Mouse (Mus musculus) kidney, embryonic 16.5 days (tissue): ENCODE data around the gene Rpp25l. TPM values are rescaled to one million over a fixed set of nuclear protein-coding genes. Genes with fewer than 3 reads are reported as not detected.
A peak's percentile ranks its signal among the peaks of the same experiment; 100 is the strongest.

Experiments
- ATAC-seq: fragments of 200-750 bp; cut with Nextera tagmentation; 2 replicates; pipeline ENCODE4 v1.8.0; 2017; ENCODE audit warnings: moderate TSS enrichment; ENCODE audit not compliant: low FRiP score, low TSS enrichment
- H3K27ac ChIP-seq: fragments of 300-500 bp; sonication (generic); 2 replicates; pipeline ENCODE4 v1.5.1; 2014; ENCODE audit warnings: low read length
- H3K27me3 ChIP-seq: fragments of 300-500 bp; sonication (generic); 2 replicates; pipeline ENCODE4 v1.6.1; 2014; ENCODE audit warnings: low read length, control low read depth, mixed read lengths; ENCODE audit not compliant: insufficient read depth
- H3K36me3 ChIP-seq: fragments of 300-500 bp; sonication (generic); 2 replicates; pipeline ENCODE4 v1.6.1; 2014; ENCODE audit warnings: low read length, control low read depth, mixed read lengths; ENCODE audit not compliant: insufficient read depth
- H3K4me1 ChIP-seq: fragments of 300-500 bp; sonication (generic); 2 replicates; pipeline ENCODE4 v1.6.1; 2014; ENCODE audit warnings: low read length, control low read depth, mixed read lengths; ENCODE audit not compliant: insufficient read depth
- H3K4me2 ChIP-seq: fragments of 300-500 bp; sonication (generic); replicated peaks from 2 replicates; pipeline ENCODE4 v1.6.1; 2014; ENCODE audit warnings: low read depth, low read length
- H3K4me3 ChIP-seq: fragments of 300-500 bp; sonication (generic); 2 replicates; pipeline ENCODE4 v1.5.1; 2014; ENCODE audit warnings: mild to moderate bottlenecking, low read length
- H3K9ac ChIP-seq: fragments of 300-500 bp; sonication (generic); replicated peaks from 2 replicates; pipeline ENCODE4 v1.6.1; 2014; ENCODE audit warnings: low read length
- H3K9me3 ChIP-seq: fragments of 300-500 bp; sonication (generic); 2 replicates; pipeline ENCODE4 v1.6.1; 2016; ENCODE audit warnings: low read length, control low read depth
- WGBS: fragments of 180-500 bp; shearing (Covaris S2); extraction: QIAGEN DNeasy Blood & Tissue Kit; methylation state at CpG from one replicate; pipeline ENCODE4 v1.1.7; 2014; 5-methylcytosine and 5-hydroxymethylcytosine counted together
- polyA plus RNA-seq: library from polyadenylated mRNA; unstranded; fragments of >200 nt; fragmentation: Nextera tagmentation; extraction: Ambion mirVana; gene quantifications from 2 replicates; pipeline ENCODE4 v1.2.1, GENCODE M21; 2015

Rpp25l gene
- polyA plus RNA-seq, 1 experiment from 2014 or later = 84.9 TPM

DNA sequence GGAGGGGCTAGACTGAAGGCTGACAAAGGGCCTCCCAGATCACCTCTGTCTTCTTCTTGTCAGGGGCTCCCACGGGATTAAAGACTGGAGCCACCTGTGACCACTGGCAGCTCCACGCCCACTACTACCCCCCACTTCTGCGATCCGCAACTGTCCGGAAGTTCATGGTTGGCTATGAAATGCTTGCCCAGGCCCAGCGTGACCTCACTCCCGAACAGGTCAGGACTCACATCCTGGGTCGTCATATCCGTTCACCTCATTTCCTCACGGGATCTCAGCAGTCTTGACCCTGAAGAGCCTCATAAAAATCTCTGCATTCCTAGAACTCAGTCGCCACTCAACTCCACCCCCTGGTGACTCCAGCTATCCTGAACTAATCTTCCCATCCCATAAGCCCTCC is 44.7 kb upstream of the Rpp25l start:
- Histone ChIP-seq H3K9me3 (no peaks in the 10 kb centered on the region), H3K4me2 (no peak overlapping the region), H3K4me3 (no peak overlapping the region), H3K4me1 (peaks cover 49% of the 10 kb centered on the region), H3K27ac (no peak overlapping the region), H3K27me3 (no peaks in the 10 kb centered on the region), H3K36me3 (no peaks in the 10 kb centered on the region), H3K9ac (no peak overlapping the region)
- WGBS = 36% methylated on average over 11 of the region's 11 CpGs
- ATAC-seq = no peak

DNA sequence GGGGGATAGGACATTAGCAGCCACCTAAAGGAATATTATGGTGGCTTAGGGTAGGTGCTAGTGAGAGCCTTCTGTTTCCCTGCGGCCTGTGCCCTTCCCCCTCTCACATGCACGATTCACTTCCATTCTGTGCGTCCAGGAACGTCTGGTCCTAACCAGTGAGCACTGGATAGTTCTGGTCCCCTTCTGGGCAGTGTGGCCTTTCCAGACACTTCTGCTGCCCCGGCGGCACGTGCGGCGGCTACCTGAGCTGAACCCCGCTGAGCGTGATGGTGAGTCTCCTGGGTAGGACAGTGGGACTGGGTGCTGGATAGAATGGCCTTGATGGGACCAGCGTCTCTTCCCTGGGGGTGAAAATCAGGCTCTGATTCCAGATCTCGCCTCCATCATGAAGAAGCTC is 44.0 kb upstream of the Rpp25l start:
- H3K4me2 ChIP-seq = no peak overlapping the region
- ATAC-seq = no peak
- peaks cover 43% of the 10 kb centered on the region for H3K4me1 ChIP-seq
- H3K27ac ChIP-seq = no peak overlapping the region
- 90% methylated on average over 13 of the region's 13 CpGs for WGBS
- no peak overlapping the region for H3K9ac ChIP-seq
- no peaks in the 10 kb centered on the region for H3K9me3 ChIP-seq
- H3K4me3 ChIP-seq = no peak overlapping the region
- H3K36me3 ChIP-seq = no peaks in the 10 kb centered on the region
- H3K27me3 ChIP-seq = no peaks in the 10 kb centered on the region

DNA sequence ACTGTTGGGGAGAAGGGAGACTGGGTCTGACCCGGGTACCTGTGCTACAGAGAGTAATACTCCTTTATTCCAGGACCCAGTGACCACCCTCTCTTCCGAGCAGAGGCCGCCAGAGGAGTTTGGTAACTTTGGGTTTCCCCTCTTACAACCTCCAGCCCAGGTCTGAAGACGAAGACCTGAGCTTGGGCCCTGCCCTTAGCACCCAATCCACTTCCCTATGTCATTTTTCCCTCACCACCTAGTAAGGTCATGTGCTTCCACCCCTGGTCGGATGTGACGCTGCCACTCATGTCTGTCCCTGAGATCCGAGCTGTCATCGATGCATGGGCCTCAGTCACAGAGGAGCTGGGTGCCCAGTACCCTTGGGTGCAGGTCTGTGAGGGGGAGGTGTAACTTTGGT is 43.1 kb upstream of the Rpp25l start:
- H3K4me2 ChIP-seq = peak overlapping the region; percentile 84
- H3K4me3 ChIP-seq = peak overlapping the region; percentile 62
- ATAC-seq = no peak
- H3K4me1 ChIP-seq = peaks cover 35% of the 10 kb centered on the region
- no peaks in the 10 kb centered on the region for H3K36me3 ChIP-seq
- H3K27me3 ChIP-seq = no peaks in the 10 kb centered on the region
- H3K9ac ChIP-seq = peak overlapping the region; percentile 82
- 76% methylated on average over 8 of the region's 8 CpGs for WGBS
- no peak overlapping the region for H3K27ac ChIP-seq
- no peaks in the 10 kb centered on the region for H3K9me3 ChIP-seq

DNA sequence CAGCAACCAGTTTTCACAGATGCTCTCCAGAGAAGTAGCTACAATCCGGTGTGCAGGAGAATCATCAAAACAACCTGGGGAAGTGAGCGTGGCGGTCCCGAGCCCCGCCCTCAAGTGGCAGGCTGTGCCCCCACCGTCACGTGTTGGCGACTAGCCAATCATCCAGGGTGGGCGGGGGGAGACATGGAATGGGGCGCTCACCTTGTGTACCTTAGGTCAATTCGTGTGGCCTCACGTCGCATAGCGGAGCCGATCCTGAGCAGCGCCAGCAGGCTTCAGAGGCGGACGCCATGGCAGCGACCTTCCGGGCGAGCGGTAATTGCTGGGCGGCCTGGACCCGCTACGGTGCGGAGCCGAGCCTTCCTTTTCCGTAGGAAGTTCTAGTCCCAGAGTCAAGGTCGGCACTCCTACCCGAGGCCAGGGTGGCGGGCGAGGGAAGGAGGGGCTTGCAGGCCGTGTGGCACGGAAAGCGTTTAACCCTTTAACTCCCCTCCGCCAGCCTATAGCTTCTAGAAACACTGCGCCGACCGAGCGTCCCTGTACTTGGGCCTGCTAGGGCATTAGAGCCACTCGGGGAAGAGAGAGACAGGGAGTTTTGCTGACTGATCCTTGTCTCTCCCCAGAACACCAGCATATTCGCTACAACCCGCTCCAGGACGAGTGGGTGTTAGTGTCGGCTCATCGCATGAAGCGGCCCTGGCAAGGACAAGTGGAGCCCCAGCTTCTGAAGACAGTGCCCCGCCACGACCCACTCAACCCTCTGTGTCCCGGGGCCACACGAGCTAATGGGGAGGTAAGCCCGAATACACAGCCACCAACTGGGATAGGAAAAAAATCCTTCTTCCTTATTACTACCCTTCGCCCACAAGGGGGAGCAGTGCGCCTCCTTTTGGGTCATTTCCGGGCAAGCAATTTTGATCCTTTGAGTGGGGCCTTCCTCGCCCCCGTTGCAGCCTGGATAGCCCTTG is 42.3 kb upstream of the Rpp25l start, which contains the start of gene Sigmar1:
TSS of gene Sigmar1 (minus strand) at position 820 of the 968 bp plus-strand sequence.
- H3K9me3 ChIP-seq = no peaks in the 10 kb centered on the region
- H3K36me3 ChIP-seq = no peaks in the 10 kb centered on the region
- WGBS = under 1% methylated on average over 57 of the region's 57 CpGs
- no peaks in the 10 kb centered on the region for H3K27me3 ChIP-seq
- peak within 1 kb of the TSS; percentile 82 for H3K9ac ChIP-seq
- ATAC-seq = peak; percentile 69
- peaks cover 27% of the 10 kb centered on the region for H3K4me1 ChIP-seq
- peak within 1 kb of the TSS; percentile 62 for H3K4me3 ChIP-seq
- H3K27ac ChIP-seq = peak within 1 kb of the TSS; percentile 89
- peak within 1 kb of the TSS; percentile 84 for H3K4me2 ChIP-seq

DNA sequence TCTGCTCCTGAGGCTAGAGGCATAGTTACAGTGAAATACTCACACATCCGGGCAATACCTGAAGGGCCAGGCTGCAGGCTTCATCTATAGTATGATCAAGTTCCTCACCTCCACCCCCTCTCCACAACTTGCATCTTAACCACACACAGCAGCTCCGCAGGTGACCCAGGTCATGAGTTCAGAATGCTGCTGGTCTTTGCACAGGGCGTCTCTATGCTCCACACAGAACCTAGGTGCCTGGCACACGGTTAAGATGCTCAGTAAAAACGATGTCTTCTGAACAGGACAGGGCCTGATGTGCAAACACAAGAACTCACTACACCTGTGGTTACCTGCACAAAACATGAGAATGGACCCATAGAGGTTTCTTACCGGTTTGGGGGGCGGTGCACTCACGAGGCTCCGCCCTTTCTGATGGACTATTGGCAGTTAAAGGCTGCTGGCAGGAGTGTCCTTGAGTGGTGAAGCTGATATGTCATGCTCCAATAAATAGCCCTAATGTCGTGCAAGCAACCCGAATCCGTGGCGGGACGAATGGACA is 41.5 kb upstream of the Rpp25l start, which contains the start of gene Galt:
TSS of gene Galt (plus strand) at position 432 of the 541 bp plus-strand sequence.
- Histone ChIP-seq H3K27ac (peak within 1 kb of the TSS; percentile 89), H3K4me2 (peak within 1 kb of the TSS; percentile 84), H3K9ac (peak within 1 kb of the TSS; percentile 82), H3K27me3 (no peaks in the 10 kb centered on the region), H3K4me1 (peaks cover 22% of the 10 kb centered on the region), H3K36me3 (no peaks in the 10 kb centered on the region), H3K4me3 (peak within 1 kb of the TSS; percentile 62), H3K9me3 (no peaks in the 10 kb centered on the region)
- peak; percentile 58 for ATAC-seq
- 13% methylated on average over 14 of the region's 14 CpGs for whole genome bisulfite sequencing

DNA sequence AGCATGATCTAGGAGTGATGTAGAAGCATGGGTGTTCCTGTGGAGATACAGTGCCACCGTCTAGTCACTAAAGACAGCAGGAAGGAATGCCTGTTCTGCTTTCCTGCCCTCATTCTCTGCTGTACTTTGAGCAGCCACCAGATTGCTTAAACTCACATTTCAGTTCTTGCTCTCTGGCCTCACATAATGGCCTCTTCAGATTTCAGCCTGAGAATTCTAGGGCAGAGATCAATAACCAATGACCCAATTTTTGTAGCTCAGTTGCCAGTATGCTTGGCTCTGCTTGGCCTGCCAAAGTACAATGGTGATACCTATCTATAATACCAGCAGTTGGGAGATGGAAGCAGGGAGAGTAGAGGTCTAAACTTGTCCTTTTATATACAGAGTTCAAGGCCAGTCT is 31.7 kb upstream of the Rpp25l start:
- H3K9me3 ChIP-seq = peaks cover 14% of the 10 kb centered on the region
- H3K27ac ChIP-seq = no peak overlapping the region
- no peak for ATAC-seq
- WGBS = 83% methylated on average over 1 of the region's 1 CpGs
- peaks cover 5% of the 10 kb centered on the region for H3K4me1 ChIP-seq
- H3K27me3 ChIP-seq = no peaks in the 10 kb centered on the region
- no peak overlapping the region for H3K4me3 ChIP-seq
- no peak overlapping the region for H3K4me2 ChIP-seq
- H3K36me3 ChIP-seq = peaks cover 4% of the 10 kb centered on the region; the same call in 1 of the 2 replicates
- H3K9ac ChIP-seq = no peak overlapping the region

DNA sequence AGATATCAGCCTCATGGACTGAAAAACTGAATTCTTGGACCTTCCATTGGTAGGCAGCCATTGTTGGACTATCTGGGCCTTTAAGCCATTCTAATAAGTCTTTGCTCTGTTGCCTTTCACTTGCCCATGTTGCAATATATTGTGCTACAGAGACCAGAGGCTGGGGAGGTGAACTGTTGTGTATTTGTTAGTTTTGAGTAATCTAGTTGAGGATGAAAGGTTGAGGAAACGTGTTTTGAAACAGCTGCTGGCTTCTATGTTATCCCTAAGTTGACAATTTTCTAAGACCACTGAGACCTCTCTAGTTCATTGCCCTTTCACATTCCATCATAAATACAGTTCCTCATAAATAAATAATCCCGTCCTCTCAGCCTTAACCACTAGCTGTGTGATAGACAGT is 30.8 kb upstream of the Rpp25l start:
- Histone ChIP-seq H3K36me3 (peaks cover 9% of the 10 kb centered on the region; the same call in 1 of the 2 replicates), H3K4me1 (peaks cover 12% of the 10 kb centered on the region), H3K4me2 (no peak overlapping the region), H3K9me3 (peaks cover 14% of the 10 kb centered on the region), H3K27me3 (no peaks in the 10 kb centered on the region), H3K4me3 (no peak overlapping the region), H3K9ac (no peak overlapping the region), H3K27ac (no peak overlapping the region)
- ATAC-seq = no peak
- WGBS = 59% methylated on average over 2 of the region's 2 CpGs

DNA sequence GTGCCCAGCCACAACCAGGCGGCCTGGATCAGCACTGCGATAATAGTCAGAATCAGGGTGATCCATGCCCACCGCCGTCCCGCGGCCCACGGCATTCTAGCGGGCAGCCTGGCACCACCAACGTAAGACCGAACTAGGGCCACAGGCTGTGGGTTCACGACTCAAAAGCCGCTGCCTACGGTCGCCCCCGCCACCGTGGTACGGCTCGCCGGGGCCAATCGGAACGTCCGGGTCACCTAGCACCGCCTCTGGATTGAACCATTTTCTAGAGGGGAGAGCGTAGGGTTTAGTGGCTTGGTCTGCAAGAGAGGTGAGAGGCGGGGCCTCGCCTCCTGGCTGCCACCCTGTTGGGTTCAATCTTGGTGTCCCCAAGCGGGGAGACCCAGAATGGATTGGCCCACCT is 27.8 kb upstream of the Rpp25l start:
- H3K36me3 ChIP-seq = peaks cover 15% of the 10 kb centered on the region; the same call in 1 of the 2 replicates
- peak overlapping the region; percentile 98 for H3K4me2 ChIP-seq
- H3K9me3 ChIP-seq = peaks cover 4% of the 10 kb centered on the region
- H3K27ac ChIP-seq = peak overlapping the region; percentile 84
- H3K4me1 ChIP-seq = peaks cover 12% of the 10 kb centered on the region
- peak overlapping the region; percentile 83 for H3K9ac ChIP-seq
- no peaks in the 10 kb centered on the region for H3K27me3 ChIP-seq
- peak; percentile 98 for ATAC-seq
- peak overlapping the region; percentile 80 for H3K4me3 ChIP-seq
- under 1% methylated on average over 27 of the region's 27 CpGs for WGBS

DNA sequence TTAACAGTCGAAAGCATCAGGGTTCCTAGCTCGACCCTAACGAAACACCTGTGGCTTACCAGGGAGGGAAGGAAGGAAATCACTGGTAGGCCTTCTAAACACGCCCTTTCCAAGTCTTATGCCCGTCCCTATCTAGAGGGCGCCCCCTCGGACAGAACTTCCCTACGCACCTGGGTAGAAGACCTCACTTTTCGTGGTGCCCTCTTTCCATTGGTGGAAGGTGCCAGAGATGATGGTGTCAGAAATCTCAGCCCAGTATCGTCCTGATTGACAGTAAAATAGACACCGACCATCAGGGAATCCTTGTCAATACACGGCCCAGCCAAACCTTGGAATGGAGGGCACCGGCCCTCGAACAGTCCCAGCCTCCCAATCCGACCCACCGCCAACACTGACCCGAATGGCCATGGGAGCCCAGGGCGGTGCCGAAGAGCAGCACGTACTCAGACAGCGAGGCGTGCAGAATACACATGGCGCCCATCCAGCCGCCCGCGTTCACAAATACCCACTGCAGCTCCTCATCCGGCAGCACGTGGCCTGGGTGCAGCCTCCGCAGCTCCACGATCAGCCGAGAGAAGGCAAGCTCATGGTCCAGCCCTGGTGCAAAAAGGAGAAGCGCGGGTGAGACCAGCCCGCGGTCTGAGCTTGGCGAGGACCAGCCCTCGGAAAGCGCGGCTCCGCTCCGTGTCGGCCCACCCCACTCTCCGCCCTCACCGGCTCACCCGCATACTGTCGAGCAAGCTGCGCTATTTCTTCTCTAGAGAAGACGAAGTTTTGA is 27.2 kb upstream of the Rpp25l start:
- H3K36me3 ChIP-seq = peaks cover 12% of the 10 kb centered on the region; the same call in 1 of the 2 replicates
- peak overlapping the region; percentile 83 for H3K9ac ChIP-seq
- H3K27me3 ChIP-seq = no peaks in the 10 kb centered on the region
- peak; percentile 84 for ATAC-seq
- peak overlapping the region; percentile 80 for H3K4me3 ChIP-seq
- under 1% methylated on average over 48 of the region's 48 CpGs for WGBS
- peak overlapping the region; percentile 84 for H3K27ac ChIP-seq
- H3K4me1 ChIP-seq = peaks cover 12% of the 10 kb centered on the region
- peak overlapping the region; percentile 98 for H3K4me2 ChIP-seq
- no peaks in the 10 kb centered on the region for H3K9me3 ChIP-seq
